Mouse (Mus musculus): ENCODE measurements around the gene Car6. TPM values are rescaled to one million over a fixed set of nuclear protein-coding genes. Genes with fewer than 3 reads are reported as not detected.

The Car6 gene
- total and polyA plus RNA-seq, 2 experiments from 2014 or later = not detected

GRCm38 (mm10) chr4:150168406-150168805 lies 32.7 kb downstream of the Car6 start:
- Histone ChIP-seq H3K36me3 (replicated peaks; ENCODE audit: control insufficient read depth, insufficient read depth, low read length) (no peaks in the 10 kb centered on the region), H3K4me3 (ENCODE audit: low read depth, low read length) (no peak overlapping the region), H3K9me3 (replicated peaks; ENCODE audit: control insufficient read depth, low read length) (no peaks in the 10 kb centered on the region), H3K9ac (replicated peaks; ENCODE audit: low read depth, low read length) (no peak overlapping the region), H3K27me3 (ENCODE audit: control insufficient read depth, insufficient read depth, low read length) (no peaks in the 10 kb centered on the region), H3K4me1 (ENCODE audit: control insufficient read depth, insufficient read depth) (no peaks in the 10 kb centered on the region), H3K27ac (ENCODE audit: low read depth) (no peak overlapping the region), H3K4me2 (ENCODE audit: low read depth, low read length) (no peak overlapping the region)
- no peak for TF ChIP-seq EP300 (IDR thresholded peaks at IDR 0.05; ENCODE audit: low read depth)
- no peak for TF ChIP-seq CTCF (IDR thresholded peaks at IDR 0.05; ENCODE audit: low read depth)
- ATAC-seq (ENCODE audit: insufficient read depth, low read depth) = no peak
- 61% methylated on average over 10 of the region's 10 CpGs for WGBS
- no peak for DNase-seq (ENCODE audit: low spot score)

DNA sequence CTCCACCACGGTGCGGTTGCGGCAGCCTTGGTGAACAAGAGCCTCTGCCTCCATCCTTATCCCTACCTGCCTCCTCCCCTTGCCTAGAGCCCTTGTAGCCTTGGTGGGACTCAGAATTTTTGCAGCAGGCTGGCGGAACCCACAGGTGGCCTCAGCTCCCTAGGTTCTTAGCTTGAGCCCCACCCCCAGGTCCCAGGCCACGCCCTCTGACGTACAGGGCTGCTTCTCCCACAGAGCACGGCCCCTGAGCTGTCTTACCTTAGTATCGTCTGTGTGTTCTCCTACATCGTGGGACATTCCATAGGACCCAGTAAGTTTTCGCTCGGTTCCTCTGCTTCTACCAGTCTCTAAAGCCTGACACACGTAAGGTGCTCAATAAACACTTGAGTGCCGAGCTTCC lies 36.3 kb downstream of the Car6 start:
- WGBS = 34% methylated on average over 13 of the region's 13 CpGs
- DNase-seq (ENCODE audit: low spot score) (no peak), ATAC-seq (ENCODE audit: insufficient read depth, low read depth) (no peak)
- Histone ChIP-seq H3K27ac (ENCODE audit: low read depth) (no peak overlapping the region), H3K27me3 (ENCODE audit: control insufficient read depth, insufficient read depth, low read length) (no peaks in the 10 kb centered on the region), H3K9me3 (replicated peaks; ENCODE audit: control insufficient read depth, low read length) (no peaks in the 10 kb centered on the region), H3K36me3 (replicated peaks; ENCODE audit: control insufficient read depth, insufficient read depth, low read length) (no peaks in the 10 kb centered on the region), H3K4me1 (ENCODE audit: control insufficient read depth, insufficient read depth) (no peaks in the 10 kb centered on the region), H3K4me2 (ENCODE audit: low read depth, low read length) (no peak overlapping the region), H3K9ac (replicated peaks; ENCODE audit: low read depth, low read length) (no peak overlapping the region), H3K4me3 (ENCODE audit: low read depth, low read length) (no peak overlapping the region)
- no peak for TF ChIP-seq CTCF (IDR thresholded peaks at IDR 0.05; ENCODE audit: low read depth)

DNA sequence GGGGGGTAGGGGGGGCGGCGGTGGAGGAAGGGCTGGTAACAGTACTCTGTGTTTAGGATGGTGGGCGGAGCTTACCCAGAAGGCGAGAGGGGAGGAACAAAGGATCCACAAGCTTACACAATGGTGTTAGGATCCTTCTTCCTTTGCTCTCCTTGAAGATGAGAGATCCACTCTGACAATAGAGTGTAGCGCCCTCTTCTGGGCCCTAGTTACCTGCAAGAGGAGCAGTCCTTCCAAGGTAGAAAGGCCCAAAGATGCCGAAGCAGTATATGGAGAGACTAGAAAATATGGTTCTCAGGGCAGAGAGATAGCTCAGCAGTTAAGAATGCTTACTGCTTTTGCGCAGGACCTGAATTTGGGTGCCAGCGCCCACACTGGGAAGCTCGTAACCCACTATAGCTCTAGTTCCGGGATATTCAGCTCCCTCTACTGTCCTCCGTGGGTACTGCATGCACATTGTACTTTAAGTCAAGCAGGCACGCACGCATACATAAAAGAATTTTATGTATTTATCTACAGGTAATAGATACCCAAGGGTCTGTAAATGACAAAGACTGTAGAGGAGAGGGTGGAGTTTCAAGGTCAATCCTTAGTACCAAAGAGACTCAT lies 38.5 kb downstream of the Car6 start:
- 68% methylated on average over 13 of the region's 13 CpGs for WGBS

DNA sequence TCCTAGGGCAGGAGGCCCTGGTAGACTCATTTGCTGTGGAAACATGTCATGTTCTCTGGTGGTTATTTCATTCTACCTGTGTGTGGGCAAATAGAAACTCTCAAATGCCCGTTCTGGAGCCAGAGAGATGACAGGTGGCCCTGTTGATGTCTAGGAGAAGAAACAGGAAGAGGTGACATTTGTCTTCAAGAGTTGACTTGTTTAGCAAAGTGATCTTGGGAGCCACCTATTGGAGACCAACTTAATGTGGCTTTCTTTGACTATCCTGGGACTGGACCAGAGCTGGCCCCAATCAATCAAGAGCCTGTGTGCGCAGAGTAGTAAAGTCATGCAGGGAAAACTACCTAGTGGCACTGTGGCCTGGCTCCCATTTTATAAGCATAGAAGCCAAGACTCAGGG lies 41.7 kb downstream of the Car6 start:
- no peak for TF ChIP-seq EP300 (IDR thresholded peaks at IDR 0.05; ENCODE audit: low read depth)
- no peak for TF ChIP-seq CTCF (IDR thresholded peaks at IDR 0.05; ENCODE audit: low read depth)
- no peak for ATAC-seq (ENCODE audit: insufficient read depth, low read depth)
- WGBS = 59% methylated on average over 2 of the region's 2 CpGs

More for the DNA sequence above, 38.5 kb downstream of the Car6 start:
- Histone ChIP-seq H3K9ac (replicated peaks; ENCODE audit: low read depth, low read length) (no peak overlapping the region), H3K27ac (ENCODE audit: low read depth) (no peak overlapping the region), H3K4me1 (ENCODE audit: control insufficient read depth, insufficient read depth) (no peaks in the 10 kb centered on the region), H3K4me2 (ENCODE audit: low read depth, low read length) (no peak overlapping the region), H3K27me3 (ENCODE audit: control insufficient read depth, insufficient read depth, low read length) (no peaks in the 10 kb centered on the region), H3K4me3 (ENCODE audit: low read depth, low read length) (no peak overlapping the region), H3K36me3 (replicated peaks; ENCODE audit: control insufficient read depth, insufficient read depth, low read length) (no peaks in the 10 kb centered on the region), H3K9me3 (replicated peaks; ENCODE audit: control insufficient read depth, low read length) (no peaks in the 10 kb centered on the region)
- TF ChIP-seq EP300 (IDR thresholded peaks at IDR 0.05; ENCODE audit: low read depth) (no peak), CTCF (IDR thresholded peaks at IDR 0.05; ENCODE audit: low read depth) (no peak; the same call in 1 of the 2 replicates)
- no peak for DNase-seq (ENCODE audit: low spot score)
- ATAC-seq (ENCODE audit: insufficient read depth, low read depth) = no peak

GRCm38 (mm10) chr4:150157348-150157882 lies 43.7 kb downstream of the Car6 start:
- Histone ChIP-seq H3K27ac (ENCODE audit: low read depth) (no peak overlapping the region), H3K4me1 (ENCODE audit: control insufficient read depth, insufficient read depth) (no peaks in the 10 kb centered on the region), H3K9me3 (replicated peaks; ENCODE audit: control insufficient read depth, low read length) (no peaks in the 10 kb centered on the region), H3K4me2 (ENCODE audit: low read depth, low read length) (no peak overlapping the region), H3K4me3 (ENCODE audit: low read depth, low read length) (no peak overlapping the region), H3K27me3 (ENCODE audit: control insufficient read depth, insufficient read depth, low read length) (no peaks in the 10 kb centered on the region), H3K36me3 (replicated peaks; ENCODE audit: control insufficient read depth, insufficient read depth, low read length) (no peaks in the 10 kb centered on the region), H3K9ac (replicated peaks; ENCODE audit: low read depth, low read length) (no peak overlapping the region)
- no peak for ATAC-seq (ENCODE audit: insufficient read depth, low read depth)
- TF ChIP-seq CTCF (IDR thresholded peaks at IDR 0.05; ENCODE audit: low read depth) = no peak
- no peak for TF ChIP-seq EP300 (IDR thresholded peaks at IDR 0.05; ENCODE audit: low read depth)
- 67% methylated on average over 14 of the region's 14 CpGs for WGBS
- DNase-seq (ENCODE audit: low spot score) = no peak

More for the DNA sequence above, 41.7 kb downstream of the Car6 start:
- Histone ChIP-seq H3K36me3 (replicated peaks; ENCODE audit: control insufficient read depth, insufficient read depth, low read length) (no peaks in the 10 kb centered on the region), H3K9me3 (replicated peaks; ENCODE audit: control insufficient read depth, low read length) (no peaks in the 10 kb centered on the region), H3K27me3 (ENCODE audit: control insufficient read depth, insufficient read depth, low read length) (no peaks in the 10 kb centered on the region), H3K27ac (ENCODE audit: low read depth) (no peak overlapping the region), H3K4me1 (ENCODE audit: control insufficient read depth, insufficient read depth) (no peaks in the 10 kb centered on the region), H3K4me2 (ENCODE audit: low read depth, low read length) (no peak overlapping the region), H3K9ac (replicated peaks; ENCODE audit: low read depth, low read length) (no peak overlapping the region), H3K4me3 (ENCODE audit: low read depth, low read length) (no peak overlapping the region)
- no peak for DNase-seq (ENCODE audit: low spot score)

- Histone ChIP-seq H3K27ac (ENCODE audit: low read depth) (no peak overlapping the region), H3K9ac (replicated peaks; ENCODE audit: low read depth, low read length) (no peak overlapping the region), H3K9me3 (replicated peaks; ENCODE audit: control insufficient read depth, low read length) (no peaks in the 10 kb centered on the region), H3K36me3 (replicated peaks; ENCODE audit: control insufficient read depth, insufficient read depth, low read length) (no peaks in the 10 kb centered on the region), H3K4me1 (ENCODE audit: control insufficient read depth, insufficient read depth) (no peaks in the 10 kb centered on the region), H3K27me3 (ENCODE audit: control insufficient read depth, insufficient read depth, low read length) (no peaks in the 10 kb centered on the region), H3K4me3 (ENCODE audit: low read depth, low read length) (no peak overlapping the region), H3K4me2 (ENCODE audit: low read depth, low read length) (no peak overlapping the region)
- WGBS = 73% methylated on average over 4 of the region's 4 CpGs
- no peak for ATAC-seq (ENCODE audit: insufficient read depth, low read depth)
- no peak for DNase-seq (ENCODE audit: low spot score)
- TF ChIP-seq EP300 (IDR thresholded peaks at IDR 0.05; ENCODE audit: low read depth) = no peak
- TF ChIP-seq CTCF (IDR thresholded peaks at IDR 0.05; ENCODE audit: low read depth) = no peak
Measured at GRCm38 (mm10) chr4:150155731-150156130, 45.4 kb downstream of the Car6 start.
